Mouse (Mus musculus) MEL (cell line): ENCODE results near the gene 1700025G04Rik.

ENCODE experiments used
- CTCF ChIP-seq, 3 experiments: IDR thresholded peaks in 2 of 3; conservative IDR thresholded peaks in 1 of 3; 2 replicates each; pipeline ENCODE4 v1.5.1; 2011 to 2012; ENCODE audit warnings: low read length in 3 of 3, low read depth in 2 of 3, mild to moderate bottlenecking in 2 of 3, improper control_type of control experiment in 1 of 3, inconsistent platforms in 1 of 3, mixed read lengths in 1 of 3, moderate library complexity in 1 of 3; ENCODE audit not compliant: control insufficient read depth in 1 of 3, insufficient read depth in 1 of 3, poor library complexity in 1 of 3, severe bottlenecking in 1 of 3
- E2F4 ChIP-seq: IDR thresholded peaks from 2 replicates; pipeline ENCODE4 v1.6.1; 2011; ENCODE audit warnings: low read depth, low read length, improper control_type of control experiment, borderline replicate concordance
- ELF1 ChIP-seq: IDR thresholded peaks from 2 replicates; pipeline ENCODE4 v1.6.1; 2014; ENCODE audit warnings: low read depth, mild to moderate bottlenecking, inconsistent platforms, low read length, improper control_type of control experiment, moderate library complexity
- EP300 ChIP-seq, 2 experiments: IDR thresholded peaks; 2 replicates each; pipeline ENCODE4 v1.6.1; 2011; ENCODE audit warnings: improper control_type of control experiment in 2 of 2, low read length in 2 of 2, low read depth in 1 of 2, mild to moderate bottlenecking in 1 of 2
- ETS1 ChIP-seq: IDR thresholded peaks from 2 replicates; pipeline ENCODE4 v1.6.1; 2012; ENCODE audit warnings: low read depth, mild to moderate bottlenecking, inconsistent platforms, low read length, improper control_type of control experiment, moderate library complexity
- MAZ ChIP-seq: IDR thresholded peaks from 2 replicates; pipeline ENCODE4 v1.6.1; 2012; ENCODE audit warnings: low read depth, mild to moderate bottlenecking, inconsistent platforms, low read length, improper control_type of control experiment
- NRF1 ChIP-seq: IDR thresholded peaks from 2 replicates; pipeline ENCODE4 v1.6.1; 2014; ENCODE audit warnings: low read depth, mild to moderate bottlenecking, inconsistent platforms, low read length, improper control_type of control experiment, moderate library complexity; ENCODE audit not compliant: poor library complexity, insufficient read depth, severe bottlenecking
- POLR2A ChIP-seq, 2 experiments: IDR thresholded peaks; 2 replicates each; pipeline ENCODE4 v1.6.1; 2011 to 2012; ENCODE audit warnings: low read length in 2 of 2, mild to moderate bottlenecking in 2 of 2, control low read depth in 1 of 2, improper control_type of control experiment in 1 of 2, low read depth in 1 of 2, moderate library complexity in 1 of 2; ENCODE audit not compliant: control insufficient read depth in 1 of 2, insufficient read depth in 1 of 2, poor library complexity in 1 of 2
- POLR2AphosphoS2 ChIP-seq: IDR thresholded peaks from 2 replicates; pipeline ENCODE4 v1.6.1; 2011; ENCODE audit warnings: low read length, improper control_type of control experiment
- RCOR1 ChIP-seq: IDR thresholded peaks from 2 replicates; pipeline ENCODE4 v1.6.1; 2012; ENCODE audit warnings: low read depth, mild to moderate bottlenecking, inconsistent platforms, low read length, improper control_type of control experiment
- TBP ChIP-seq: IDR thresholded peaks from 2 replicates; pipeline ENCODE4 v1.8.0; 2011; ENCODE audit warnings: low read depth, low read length, improper control_type of control experiment
- TCF12 ChIP-seq: IDR thresholded peaks from 2 replicates; pipeline ENCODE4 v1.6.1; 2014; ENCODE audit warnings: low read depth, mild to moderate bottlenecking, inconsistent platforms, low read length, improper control_type of control experiment, moderate library complexity
- USF1 ChIP-seq: IDR thresholded peaks from 2 replicates; pipeline ENCODE4 v1.6.1; 2014; ENCODE audit warnings: low read depth, mild to moderate bottlenecking, inconsistent platforms, low read length, improper control_type of control experiment, moderate library complexity

GRCm38 (mm10) chr1:151990615-151991014 is 99.3 kb downstream of the 1700025G04Rik start:
- no peak for TF ChIP-seq USF1
- TF ChIP-seq CTCF (IDR thresholded peaks at IDR 0.05 in 2 of 3, conservative IDR thresholded peaks at IDR 0.05 in 1 of 3; ENCODE audit: control insufficient read depth in 1 of 3, insufficient read depth in 1 of 3, low read depth in 2 of 3, low read length in 3 of 3, poor library complexity in 1 of 3, severe bottlenecking in 1 of 3), result no peak
- TF ChIP-seq POLR2AphosphoS2, result no peak
- no peak for TF ChIP-seq E2F4
- TF ChIP-seq TBP, result no peak
- no peak for TF ChIP-seq POLR2A (IDR thresholded peaks at IDR 0.05; ENCODE audit: control insufficient read depth in 1 of 2, insufficient read depth in 1 of 2, low read depth in 1 of 2, low read length in 2 of 2, poor library complexity in 1 of 2)
- no peak for TF ChIP-seq ELF1
- TF ChIP-seq NRF1, result no peak
- no peak for TF ChIP-seq TCF12
- TF ChIP-seq MAZ, result no peak
- TF ChIP-seq EP300 (IDR thresholded peaks at IDR 0.05; ENCODE audit: low read depth in 1 of 2, low read length in 2 of 2), result no peak
- no peak for TF ChIP-seq RCOR1
- no peak for TF ChIP-seq ETS1
